Mouse (Mus musculus) right cerebral cortex, adult 18-20 months (tissue): ENCODE results near the gene Gm13078.

Experiments used
- DNase-seq: peaks from one replicate; pipeline ENCODE4 v3.0.0; 2022; ENCODE audit warnings: mixed read lengths

Gm13078 gene

DNA sequence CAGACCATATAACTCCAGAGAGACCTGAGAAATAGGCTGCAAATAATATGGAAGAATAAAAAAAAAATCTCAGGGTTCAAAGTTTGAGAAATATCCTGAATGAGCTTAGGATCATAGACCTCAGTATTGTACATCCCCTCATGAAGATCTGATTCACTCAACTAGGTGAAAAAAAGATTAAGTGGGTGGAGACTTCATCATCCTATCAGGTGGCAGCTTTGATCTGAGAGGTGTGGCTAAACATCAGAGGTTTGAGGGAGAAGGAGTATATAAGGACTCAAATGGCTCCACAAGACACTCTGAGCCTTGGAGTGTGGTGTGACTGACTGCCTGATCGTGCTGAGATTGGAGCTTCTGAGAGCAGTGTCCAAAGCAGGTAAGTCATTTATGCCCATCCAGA, at the start of gene Gm13078:
TSS of gene Gm13078 (plus strand) at position 301 of the 400 bp plus-strand sequence.
- no peak for DNase-seq

DNA sequence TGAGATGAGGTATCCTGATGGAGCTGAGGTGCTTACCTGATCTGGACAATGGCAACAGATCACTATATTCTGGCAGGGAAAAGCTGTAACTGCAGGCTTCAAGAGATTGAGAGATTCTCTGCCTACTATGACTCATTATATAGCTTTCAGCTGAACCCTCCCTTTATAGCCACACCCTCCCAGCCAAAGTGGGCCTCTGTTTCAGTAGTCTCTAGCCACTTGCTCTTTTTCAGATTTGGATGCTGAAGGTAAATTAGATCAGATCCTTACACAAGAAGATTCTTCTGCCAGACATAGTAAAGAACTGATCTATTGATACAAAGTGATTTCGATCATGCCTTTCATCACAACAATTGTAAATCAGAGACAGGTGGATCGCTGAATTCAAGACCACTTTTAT, 16.6 kb upstream of the Gm13078 start, which contains the start of gene Gm13089:
TSS of gene Gm13089 (minus strand) at position 101 of the 400 bp plus-strand sequence.
- DNase-seq = no peak
